Mouse (Mus musculus): ENCODE measurements at regions not wholly inside any gene's neighbourhood (a gene's known extent, or its start where the extent isn't known, plus 50 kb on each side); places are given as distances from the start of the nearest gene placed in this dataset.

GRCm38 (mm10) chr4:114766643-114767393 lies 54.7 kb upstream of the Gm12830 start:
- H3K4me1 ChIP-seq (ENCODE audit: control insufficient read depth, insufficient read depth, low read length): no peaks in the 10 kb centered on the region
- TF ChIP-seq POLR2A (IDR thresholded peaks at IDR 0.05; ENCODE audit: low read depth, low read length) (no peak), CTCF (IDR thresholded peaks at IDR 0.05; ENCODE audit: borderline replicate concordance, insufficient read depth, low read length) (no peak)
- H3K4me3 ChIP-seq (ENCODE audit: insufficient read depth, low read length): no peak overlapping the region
- H3K27ac ChIP-seq (ENCODE audit: insufficient read depth, low read length): no peak overlapping the region

All from embryonic fibroblast, embryonic 13.5 days (primary cell).